Mouse (Mus musculus) gastrocnemius, adult 18-20 months (tissue): Measurements from ENCODE around the gene Tspyl4. TPM values are rescaled to one million over a fixed set of nuclear protein-coding genes. Genes with fewer than 3 reads are reported as not detected.

Experiments
- DNase-seq: peaks from one replicate; pipeline ENCODE4 v3.0.0; 2021; ENCODE audit warnings: low spot score
- total RNA-seq, 2 experiments: library from RNA; stranded (reverse); gene quantifications; 2 replicates each; pipeline ENCODE4 v1.2.3; 2021

Tspyl4 gene
- total RNA-seq, 2 experiments from 2014 or later = 1.6 to 2.2 TPM

DNA sequence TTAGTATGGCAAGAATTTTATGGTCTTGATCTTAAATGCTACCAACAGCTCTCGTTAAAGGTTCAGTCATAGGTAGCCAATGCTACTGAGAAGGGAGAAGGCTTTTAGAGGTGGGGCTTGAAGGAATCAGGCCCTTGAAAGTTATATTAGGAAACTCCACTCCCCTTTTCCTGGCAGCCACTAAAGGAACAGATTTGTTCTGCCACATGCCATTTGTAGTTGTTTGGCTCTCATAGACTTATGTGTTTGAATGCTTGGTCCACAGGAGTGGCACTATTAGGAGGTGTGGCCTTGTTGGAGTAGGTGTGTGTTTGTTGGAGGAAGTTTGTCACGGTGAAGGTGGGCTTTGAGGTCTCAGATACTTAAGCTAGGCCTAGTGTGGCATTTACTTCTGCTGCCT is 23.6 kb downstream of the Tspyl4 start:
- no peak for DNase-seq

DNA sequence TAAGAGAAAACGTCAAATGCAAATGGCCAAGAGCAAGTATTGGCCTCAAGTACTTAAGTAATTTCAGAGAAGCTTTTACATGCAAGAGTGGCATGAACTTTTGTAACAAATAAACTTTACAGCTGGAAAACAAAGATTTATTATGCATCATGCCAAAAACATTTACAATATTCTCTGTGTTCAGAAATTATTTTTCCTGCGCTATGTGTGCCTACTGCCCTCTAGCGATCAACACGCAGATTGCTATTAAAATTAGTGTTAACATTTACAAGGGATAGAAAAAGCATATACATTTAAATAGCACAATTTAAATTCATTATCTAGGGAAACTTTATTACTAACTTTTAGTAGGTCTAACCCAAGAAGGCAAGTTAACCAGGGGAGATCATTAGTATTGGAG is 29.5 kb downstream of the Tspyl4 start:
- DNase-seq = no peak

DNA sequence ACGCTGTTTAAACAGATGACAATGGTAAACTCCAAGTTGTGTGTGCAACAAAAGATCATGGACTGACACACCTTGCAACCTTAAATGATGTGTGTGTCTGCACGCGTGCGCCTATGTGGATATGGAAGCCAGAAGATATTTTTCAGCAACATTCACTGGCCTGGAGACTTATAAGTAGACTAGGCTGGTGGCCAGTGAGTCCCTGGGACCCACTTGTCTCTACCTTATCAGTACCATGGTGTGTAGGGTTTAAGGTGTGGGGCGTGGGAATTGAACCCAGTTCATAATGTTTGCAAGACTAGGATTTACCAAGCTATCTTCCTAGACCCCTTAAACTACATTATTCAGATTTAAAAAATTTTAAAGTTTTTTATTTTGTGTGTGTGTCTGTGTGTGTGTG is 29.9 kb downstream of the Tspyl4 start:
- DNase-seq = no peak

DNA sequence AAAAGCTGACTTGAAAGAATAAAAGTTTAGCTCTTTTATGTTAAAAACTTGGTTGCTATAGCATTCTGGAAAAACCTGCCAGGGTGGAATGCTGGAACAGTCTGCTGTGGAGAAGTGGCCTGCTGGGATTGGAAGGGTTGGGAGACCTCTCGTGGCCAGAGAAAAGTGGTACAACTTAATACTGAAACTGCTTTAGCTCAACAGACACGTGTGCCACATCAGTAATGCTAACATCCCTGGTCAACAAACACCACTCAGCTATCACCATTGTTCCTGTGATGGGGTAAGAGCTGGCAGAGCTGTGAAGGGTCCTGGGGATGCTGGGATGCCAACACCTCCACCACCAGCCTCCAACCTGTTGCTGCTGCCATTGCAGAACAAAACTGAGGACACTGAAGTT is 31.1 kb downstream of the Tspyl4 start:
- DNase-seq = peak; percentile 28

DNA sequence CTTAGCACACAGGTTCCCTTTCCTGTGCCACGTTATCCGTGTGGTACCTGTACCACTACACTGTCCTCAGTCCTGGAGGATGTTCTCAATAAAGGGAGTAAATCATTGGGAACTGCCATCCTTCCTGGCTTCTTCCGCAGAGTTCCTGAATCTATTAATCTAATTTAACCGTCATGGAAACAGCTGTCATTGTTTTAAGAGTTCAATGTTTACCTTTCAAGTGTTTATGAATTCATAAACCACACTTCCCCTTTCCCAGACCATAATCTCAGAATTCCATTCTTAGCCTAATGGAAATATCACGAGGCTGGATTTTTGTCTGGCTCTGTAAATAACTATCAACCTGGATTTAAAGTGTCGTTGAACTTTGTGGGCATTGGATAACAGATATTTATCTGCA is 43.8 kb downstream of the Tspyl4 start:
- no peak for DNase-seq

DNA sequence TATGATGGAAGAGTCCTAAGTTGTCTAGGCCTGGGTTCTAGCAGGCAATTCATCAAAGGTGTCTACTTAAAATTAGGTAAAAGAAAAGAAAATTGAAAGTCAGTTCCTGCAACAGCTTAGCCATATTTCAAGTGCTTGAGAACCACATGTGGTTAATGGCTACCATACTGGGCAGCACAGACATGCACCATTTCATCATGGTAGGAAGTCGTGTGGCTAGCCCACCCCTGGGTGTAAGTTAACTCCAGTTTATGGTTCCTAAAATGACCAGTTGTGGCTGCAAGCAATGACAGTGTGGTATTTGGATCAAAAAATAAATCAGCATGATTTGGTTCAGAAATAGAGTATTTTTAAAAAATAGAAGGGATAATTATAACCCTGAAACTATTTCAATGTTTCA is 44.6 kb downstream of the Tspyl4 start:
- no peak for DNase-seq

Other genes starting within 250 kb of the Tspyl4 start
- under 1 TPM; 0.25 to 0.59 TPM for gene Calhm5, start 200.9 kb upstream of the Tspyl4 start, total RNA-seq
- under 1 TPM in 1 of 2 experiments, not detected in 1; 0.21 TPM for gene Calhm6, start 169.5 kb upstream of the Tspyl4 start, total RNA-seq
- 1 to 10 TPM; 2.9 to 5.1 TPM for gene Dse, start 89.7 kb upstream of the Tspyl4 start, total RNA-seq
- gene Tspyl1, start 15.3 kb upstream of the Tspyl4 start, total RNA-seq = 10 to 100 TPM; 57.0 to 58.7 TPM
- not detected for gene Col10a1, start 92.5 kb downstream of the Tspyl4 start, total RNA-seq
- 1 to 10 TPM; 4.6 to 5.2 TPM for gene Nt5dc1, start 121.1 kb downstream of the Tspyl4 start, total RNA-seq
- gene Frk, start 186.0 kb downstream of the Tspyl4 start, total RNA-seq = under 1 TPM; 0.53 to 0.69 TPM